20 mouse cellular contexts compared by ENCODE assay signal in the genomic region with DNA sequence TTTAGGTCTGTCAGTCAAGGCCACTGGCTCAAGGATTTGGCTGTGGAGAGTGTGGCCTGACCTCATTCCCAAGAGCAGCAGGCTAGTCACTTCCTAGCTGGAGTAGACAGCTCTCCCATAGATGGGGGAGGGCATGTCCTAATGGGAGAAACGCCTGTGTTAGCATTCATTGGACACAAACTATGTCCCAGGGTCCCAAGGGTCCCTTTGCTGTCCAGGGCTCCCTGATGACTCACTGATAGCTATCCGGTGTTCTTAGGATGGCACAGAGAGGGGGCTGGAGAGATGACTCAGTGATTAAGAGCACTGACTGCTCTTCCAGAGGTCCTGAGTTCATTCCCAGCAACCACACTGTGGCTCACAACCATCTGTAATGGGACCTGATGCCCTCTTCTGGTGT. TPM values are rescaled to one million over a fixed set of nuclear protein-coding genes. Genes with fewer than 3 reads are reported as not detected.
DNase-seq lines count a peak whose midpoint lies in the region; ATAC-seq and TF ChIP-seq lines count a peak whose summit lies in the region.
"Had no signal": no experiment of that assay in that cellular context is flagged by ENCODE, and none has a peak within 500 bp of the region (broad histone marks: within the 10 kb centered on the region; RNA-seq: fewer than 3 reads in every experiment).

No protein-coding gene starts in this region.

- no peak overlapping the region for H3K4me3 ChIP-seq in left cerebral cortex, adult 2 months
- no peak overlapping the region for H3K4me3 ChIP-seq in cortical plate, adult 2 months (ENCODE audit: insufficient read depth, low read length)
- no peak overlapping the region for H3K4me3 ChIP-seq in limb, embryonic 13.5 days
- H3K4me3 ChIP-seq: heart, embryonic 12.5 days; hindbrain, embryonic 10.5 days; midbrain, embryonic 13.5 days; neural tube, embryonic 12.5 days had no signal

- H3K27me3 ChIP-seq in limb, embryonic 13.5 days = no peaks in the 10 kb centered on the region
- H3K27me3 ChIP-seq: heart, embryonic 12.5 days; midbrain, embryonic 13.5 days; neural tube, embryonic 12.5 days had no signal

- H3K9ac ChIP-seq in limb, embryonic 13.5 days = no peak overlapping the region
- H3K9ac ChIP-seq: heart, embryonic 12.5 days; midbrain, embryonic 13.5 days; neural tube, embryonic 12.5 days had no signal

- DNase-seq in cerebellum, adult 11-12 months = peak; percentile 37
- DNase-seq in cerebellum, postnatal 25 days = no peak
- DNase-seq in left cerebral cortex, adult 2 months (ENCODE audit: extremely low spot score in 1 of 2, low spot score in 2 of 2) = no peak
- DNase-seq in left cerebral cortex, adult 9 months (ENCODE audit: low spot score in 2 of 2) = no peak
- no peak for DNase-seq in heart, adult 18-20 months
- no peak for DNase-seq in right cerebral cortex, postnatal 4 days
- DNase-seq: B cell, adult 2 months; cerebellum, postnatal 14 days; kidney, adult 18-20 months; left cerebral cortex, postnatal 4 days; lung, postnatal 10 days; retina, postnatal 1 day; thymus, adult 18-20 months had no signal

- no peaks in the 10 kb centered on the region for H3K9me3 ChIP-seq in limb, embryonic 13.5 days
- H3K9me3 ChIP-seq: G1E; heart, embryonic 12.5 days; hindbrain, embryonic 10.5 days; midbrain, embryonic 13.5 days; neural tube, embryonic 12.5 days had no signal

- peaks cover 16% of the 10 kb centered on the region for H3K4me1 ChIP-seq in cortical plate, adult 2 months (ENCODE audit: control insufficient read depth, insufficient read depth, low read length)
- H3K4me1 ChIP-seq in limb, embryonic 13.5 days = peaks cover 81% of the 10 kb centered on the region

- no peak for TF ChIP-seq POLR2A in cortical plate, adult 2 months (IDR thresholded peaks at IDR 0.05; ENCODE audit: extremely low read depth, insufficient read depth, low read length)

- H3K27ac ChIP-seq in left cerebral cortex, adult 2 months = peak overlapping the region; percentile 48; the same call in 1 of the 2 replicates
- peak overlapping the region; percentile 2; the same call in 1 of the 2 replicates for H3K27ac ChIP-seq in cortical plate, adult 2 months (ENCODE audit: insufficient read depth, low read length)
- H3K27ac ChIP-seq in limb, embryonic 13.5 days = peak overlapping the region; percentile 100; the same call in 1 of the 2 replicates
- H3K27ac ChIP-seq: midbrain, embryonic 13.5 days; neural tube, embryonic 12.5 days had no signal

- ATAC-seq in limb, embryonic 13.5 days (ENCODE audit: low FRiP score, low read depth) = no peak
- ATAC-seq: midbrain, embryonic 13.5 days had no signal

- TF ChIP-seq CTCF in left cerebral cortex, adult 2 months (IDR thresholded peaks at IDR 0.05) = no peak
- TF ChIP-seq CTCF in cortical plate, adult 2 months (IDR thresholded peaks at IDR 0.05; ENCODE audit: extremely low read depth, insufficient read depth, low read length) = no peak

- no peak overlapping the region for H3K4me2 ChIP-seq in limb, embryonic 13.5 days (replicated peaks)
- H3K4me2 ChIP-seq: heart, embryonic 12.5 days; midbrain, embryonic 13.5 days; neural tube, embryonic 12.5 days had no signal

- intact Hi-C loops in left cerebral cortex, adult 2 months (cut with DNase I) = no loop called here

- WGBS in limb, embryonic 13.5 days = 88% methylated on average over 2 of the region's 2 CpGs

- H3K36me3 ChIP-seq in limb, embryonic 13.5 days = no peaks in the 10 kb centered on the region
- H3K36me3 ChIP-seq: G1E; heart, embryonic 12.5 days; hindbrain, embryonic 10.5 days; neural tube, embryonic 12.5 days had no signal

RNA-seq across cellular contexts. Expression of a gene that starts 31.6 kb away (rescaled TPM):
- total RNA-seq in left cerebral cortex, adult 2 months (2021) = 10 to 100 TPM; 25.9 to 28.8 TPM
- 36.5 and 37.5 TPM in 2 replicates for polyA plus RNA-seq in cortical plate, adult 2 months (2012; rRNA removed)
- 92.1 and 97.8 TPM in 2 replicates for polyA plus RNA-seq in limb, embryonic 13.5 days (2015; fragmentation: Nextera tagmentation; extraction: Ambion mirVana)
- total RNA-seq in heart, adult 18-20 months (2021) = 10 to 100 TPM; 19.2 to 20.3 TPM

RNA-seq across cellular contexts. Expression of a gene that starts 58.8 kb away (rescaled TPM):
- 100 to 1,000 TPM; 113 to 119 TPM for total RNA-seq in left cerebral cortex, adult 2 months (2021)
- polyA plus RNA-seq in cortical plate, adult 2 months (2012; rRNA removed) = 69.0 and 70.3 TPM in 2 replicates
- 24.4 and 24.8 TPM in 2 replicates for polyA plus RNA-seq in limb, embryonic 13.5 days (2015; fragmentation: Nextera tagmentation; extraction: Ambion mirVana)
- total RNA-seq in heart, adult 18-20 months (2021) = 10 to 100 TPM; 48.6 to 50.2 TPM

Comparison
In these comparisons a context has a peak if more than half of its experiments do, and no peak if none do; other contexts are left out.
1. H3K27ac ChIP-seq: peak in every context shown above with its lines; median percentile 100 in limb, embryonic 13.5 days; 48 in left cerebral cortex, adult 2 months; 2 in cortical plate, adult 2 months.